Mouse (Mus musculus) stomach, postnatal 0 days (tissue): ENCODE measurements around the gene Ccdc148.

Source experiments
- CTCF ChIP-seq: IDR thresholded peaks from 2 replicates; pipeline ENCODE4 v1.5.1; 2016; ENCODE audit warnings: antibody characterized with exemption, low read depth, mild to moderate bottlenecking, moderate library complexity
- EP300 ChIP-seq: optimal IDR thresholded peaks from 2 replicates; pipeline ENCODE3; 2016; ENCODE audit warnings: antibody characterized with exemption

GRCm38 (mm10) chr2:59184107-59185064 is 23.9 kb upstream of the Ccdc148 start:
- TF ChIP-seq CTCF (no peak), EP300 (no peak)
